Mouse (Mus musculus) neural tube, embryonic 12.5 days (tissue): ENCODE measurements around the gene Gtdc1. TPM values are rescaled to one million over a fixed set of nuclear protein-coding genes. Genes with fewer than 3 reads are reported as not detected.
A peak's percentile ranks its signal among the peaks of the same experiment; 100 is the strongest.

ENCODE experiments used
- ATAC-seq: fragments of 200-750 bp; cut with Nextera tagmentation; 2 replicates; pipeline ENCODE4 v1.8.0; 2017; ENCODE audit warnings: low read depth, mild to moderate bottlenecking, moderate TSS enrichment, moderate library complexity; ENCODE audit not compliant: low FRiP score
- H3K27ac ChIP-seq: fragments of 300-500 bp; sonication (generic); 2 replicates; pipeline ENCODE4 v1.5.1; 2016
- H3K27me3 ChIP-seq: fragments of 300-500 bp; sonication (generic); replicated peaks from 2 replicates; pipeline ENCODE4 v1.6.1; 2016; ENCODE audit warnings: mild to moderate bottlenecking
- H3K36me3 ChIP-seq: fragments of 300-500 bp; sonication (generic); 2 replicates; pipeline ENCODE4 v1.6.1; 2016; ENCODE audit warnings: mild to moderate bottlenecking
- H3K4me1 ChIP-seq: fragments of 300-500 bp; sonication (generic); 2 replicates; pipeline ENCODE4 v1.6.1; 2016
- H3K4me2 ChIP-seq: fragments of 300-500 bp; sonication (generic); replicated peaks from 2 replicates; pipeline ENCODE4 v1.6.1; 2016; ENCODE audit warnings: mild to moderate bottlenecking
- H3K4me3 ChIP-seq: fragments of 300-500 bp; sonication (generic); 2 replicates; pipeline ENCODE4 v1.5.1; 2016
- H3K9ac ChIP-seq: fragments of 300-500 bp; sonication (generic); 2 replicates; pipeline ENCODE4 v1.6.1; 2016; ENCODE audit warnings: mild to moderate bottlenecking
- H3K9me3 ChIP-seq: fragments of 300-500 bp; sonication (generic); 2 replicates; pipeline ENCODE4 v1.6.1; 2016; ENCODE audit warnings: mild to moderate bottlenecking
- WGBS: fragments of 180-500 bp; shearing (Covaris S2); methylation state at CpG from one replicate; pipeline ENCODE4 v1.1.7; 2016; 5-methylcytosine and 5-hydroxymethylcytosine counted together
- polyA plus RNA-seq: library from polyadenylated mRNA; unstranded; fragments of >200 nt; fragmentation: Nextera tagmentation; extraction: Ambion mirVana; gene quantifications from 2 replicates; pipeline ENCODE4 v1.2.1, GENCODE M21; 2016

Gene Gtdc1
- polyA plus RNA-seq, 1 experiment from 2014 or later: 13.9 TPM

DNA sequence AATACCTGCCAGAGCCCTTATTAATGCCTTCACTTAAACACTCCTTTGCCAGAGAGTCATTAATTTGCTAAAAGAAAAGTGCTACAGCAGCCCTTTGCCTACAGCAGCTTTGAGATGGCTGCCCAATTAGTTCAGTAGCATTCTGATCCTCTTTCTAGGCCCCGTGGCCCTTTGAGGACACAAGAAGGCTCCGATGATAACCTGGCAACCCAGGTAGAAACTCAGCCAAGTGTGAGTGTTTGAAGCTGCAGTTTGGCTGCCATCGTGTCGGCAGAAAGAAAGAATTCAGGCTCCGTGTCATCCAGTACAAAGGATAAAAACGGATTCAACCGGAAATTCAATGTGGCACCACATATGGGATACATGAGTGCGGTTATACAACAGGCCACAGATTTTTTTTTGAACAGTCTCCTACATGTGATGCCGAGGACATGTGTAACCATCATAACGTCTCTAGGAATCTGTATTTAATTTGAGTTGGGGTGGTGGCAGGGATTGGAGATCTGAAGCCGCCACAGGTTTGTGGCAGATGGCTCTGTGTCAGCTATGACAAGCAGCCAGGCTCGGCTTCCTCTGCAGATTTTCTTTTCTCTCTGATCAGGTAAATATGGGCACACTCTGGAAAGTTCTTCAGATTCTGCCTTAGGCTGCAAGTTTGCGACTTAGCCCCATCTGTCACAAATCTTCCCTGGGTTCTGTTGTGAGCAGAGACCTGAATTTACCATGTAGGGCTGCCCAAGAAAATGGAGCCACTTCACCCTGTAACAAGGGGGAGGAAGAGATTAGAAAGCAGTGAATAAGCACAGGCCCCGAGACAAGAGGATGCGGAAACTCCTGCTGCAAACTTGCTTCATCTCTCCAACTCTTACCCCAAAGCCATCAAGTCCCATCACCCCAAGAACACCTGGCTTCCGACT is 362.4 kb downstream of the Gtdc1 start:
- H3K9me3 ChIP-seq: no peaks in the 10 kb centered on the region
- no peak overlapping the region for H3K4me2 ChIP-seq
- 88% methylated on average over 16 of the region's 16 CpGs for WGBS
- H3K4me3 ChIP-seq: no peak overlapping the region
- no peak overlapping the region for H3K9ac ChIP-seq
- no peaks in the 10 kb centered on the region for H3K36me3 ChIP-seq
- H3K4me1 ChIP-seq: no peaks in the 10 kb centered on the region
- no peak for ATAC-seq
- H3K27me3 ChIP-seq: no peaks in the 10 kb centered on the region
- no peak overlapping the region for H3K27ac ChIP-seq

GRCm38 (mm10) chr2:44561789-44562188 is 365.7 kb downstream of the Gtdc1 start:
- no peak overlapping the region for H3K27ac ChIP-seq

GRCm38 (mm10) chr2:44559242-44559944 is 368.1 kb downstream of the Gtdc1 start:
- Histone ChIP-seq H3K9me3 (no peaks in the 10 kb centered on the region), H3K4me1 (peaks cover 10% of the 10 kb centered on the region; the same call in 1 of the 2 replicates), H3K27ac (no peak overlapping the region), H3K36me3 (no peaks in the 10 kb centered on the region), H3K27me3 (no peaks in the 10 kb centered on the region), H3K4me3 (no peak overlapping the region), H3K9ac (no peak overlapping the region), H3K4me2 (no peak overlapping the region)
- WGBS: 78% methylated on average over 6 of the region's 6 CpGs
- ATAC-seq: no peak

More at GRCm38 (mm10) chr2:44561789-44562188, 365.7 kb downstream of the Gtdc1 start:
- Histone ChIP-seq H3K36me3 (no peaks in the 10 kb centered on the region), H3K4me1 (peaks cover 9% of the 10 kb centered on the region; the same call in 1 of the 2 replicates), H3K9ac (no peak overlapping the region), H3K9me3 (no peaks in the 10 kb centered on the region), H3K27me3 (no peaks in the 10 kb centered on the region), H3K4me3 (no peak overlapping the region), H3K4me2 (no peak overlapping the region)
- WGBS: 88% methylated on average over 4 of the region's 4 CpGs
- no peak for ATAC-seq

GRCm38 (mm10) chr2:44557669-44558281 is 369.7 kb downstream of the Gtdc1 start:
- Histone ChIP-seq H3K4me3 (no peak overlapping the region), H3K27me3 (no peaks in the 10 kb centered on the region), H3K4me1 (peaks cover 10% of the 10 kb centered on the region; the same call in 1 of the 2 replicates), H3K9me3 (no peaks in the 10 kb centered on the region), H3K9ac (no peak overlapping the region), H3K27ac (no peak overlapping the region), H3K4me2 (peak overlapping the region; percentile 84), H3K36me3 (no peaks in the 10 kb centered on the region)
- 48% methylated on average over 12 of the region's 12 CpGs for WGBS
- peak; percentile 26; the same call in 1 of the 2 replicates for ATAC-seq

- H3K27ac ChIP-seq: no peak overlapping the region
- H3K27me3 ChIP-seq: no peaks in the 10 kb centered on the region
- peak; percentile 89 for ATAC-seq
- H3K36me3 ChIP-seq: no peaks in the 10 kb centered on the region
- H3K9ac ChIP-seq: peak overlapping the region; percentile 57
- WGBS: 1% methylated on average over 42 of the region's 42 CpGs
- H3K4me1 ChIP-seq: peaks cover 10% of the 10 kb centered on the region; the same call in 1 of the 2 replicates
- no peaks in the 10 kb centered on the region for H3K9me3 ChIP-seq
- peak overlapping the region; percentile 84 for H3K4me2 ChIP-seq
- peak overlapping the region; percentile 47 for H3K4me3 ChIP-seq
Observed at GRCm38 (mm10) chr2:44556861-44557592, 370.4 kb downstream of the Gtdc1 start.

DNA sequence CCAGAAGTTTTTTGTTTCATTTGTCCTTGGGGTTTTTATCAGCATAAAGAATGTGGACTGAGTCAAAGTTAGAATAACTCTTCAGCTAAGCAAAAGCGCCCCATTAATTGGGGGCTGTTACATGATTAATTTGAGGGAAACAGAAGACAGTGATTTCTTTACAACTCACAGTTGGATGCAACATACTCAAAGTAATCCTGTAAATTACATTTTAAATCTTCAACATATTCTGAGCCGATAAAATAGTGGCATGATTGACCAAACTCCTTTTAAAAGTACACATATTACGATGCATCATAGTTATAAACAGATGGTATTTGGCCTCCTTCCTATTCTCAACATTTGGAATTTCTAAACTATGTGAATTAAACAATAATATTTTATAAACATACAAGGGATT is 372.7 kb downstream of the Gtdc1 start:
- no peak overlapping the region for H3K4me2 ChIP-seq
- peaks cover 10% of the 10 kb centered on the region; the same call in 1 of the 2 replicates for H3K4me1 ChIP-seq
- H3K9ac ChIP-seq: no peak overlapping the region
- no peak overlapping the region for H3K27ac ChIP-seq
- 72% methylated on average over 3 of the region's 3 CpGs for WGBS
- no peaks in the 10 kb centered on the region for H3K36me3 ChIP-seq
- no peak overlapping the region for H3K4me3 ChIP-seq
- H3K9me3 ChIP-seq: no peaks in the 10 kb centered on the region
- H3K27me3 ChIP-seq: no peaks in the 10 kb centered on the region
- no peak for ATAC-seq

DNA sequence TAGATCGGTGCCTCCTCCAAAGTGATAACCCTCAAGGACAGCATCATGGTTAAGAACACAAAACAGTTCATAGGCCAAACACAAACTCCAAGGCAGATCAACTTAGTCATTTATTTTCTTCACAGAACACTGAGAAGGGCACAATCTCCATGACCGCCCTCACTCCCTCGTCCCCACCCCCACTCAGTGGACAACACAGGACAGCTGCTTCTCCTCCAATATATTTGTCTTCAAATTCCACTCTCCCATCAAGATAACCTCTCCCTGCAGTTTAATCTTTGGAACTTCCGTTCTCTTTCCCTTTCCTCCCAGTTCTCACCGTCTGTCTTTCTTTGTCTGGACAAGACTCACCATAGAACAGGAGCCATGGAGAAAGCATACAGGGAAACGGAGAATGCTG is 378.1 kb downstream of the Gtdc1 start:
- 87% methylated on average over 6 of the region's 6 CpGs for WGBS
- Histone ChIP-seq H3K36me3 (no peaks in the 10 kb centered on the region), H3K9me3 (no peaks in the 10 kb centered on the region), H3K4me2 (no peak overlapping the region), H3K4me1 (no peaks in the 10 kb centered on the region), H3K4me3 (no peak overlapping the region), H3K9ac (no peak overlapping the region), H3K27ac (no peak overlapping the region), H3K27me3 (no peaks in the 10 kb centered on the region)
- no peak for ATAC-seq

- no peak for ATAC-seq
- Histone ChIP-seq H3K9me3 (no peaks in the 10 kb centered on the region), H3K4me2 (no peak overlapping the region), H3K27me3 (no peaks in the 10 kb centered on the region), H3K9ac (no peak overlapping the region), H3K4me3 (no peak overlapping the region), H3K4me1 (no peaks in the 10 kb centered on the region), H3K27ac (no peak overlapping the region), H3K36me3 (no peaks in the 10 kb centered on the region)
Observed at GRCm38 (mm10) chr2:44542775-44543174, 384.7 kb downstream of the Gtdc1 start.

DNA sequence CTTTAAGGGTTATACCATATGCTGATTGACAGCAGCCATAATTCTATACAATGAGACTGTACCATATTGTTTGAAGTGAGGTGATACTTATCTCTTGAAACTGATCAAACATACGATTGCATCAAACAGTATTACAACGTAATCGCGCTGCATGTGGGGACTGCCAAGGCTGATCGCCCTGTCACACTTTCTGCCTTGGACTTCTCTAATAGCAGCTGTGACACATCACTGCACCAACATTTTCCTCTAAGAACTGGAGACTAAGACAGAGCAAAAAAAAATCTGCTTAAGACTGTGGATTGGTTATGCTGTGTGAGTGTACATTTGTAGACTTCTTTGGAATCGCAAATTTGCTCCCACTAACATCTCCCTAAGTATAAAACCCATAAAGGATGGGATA is 385.7 kb downstream of the Gtdc1 start:
- no peak overlapping the region for H3K9ac ChIP-seq
- H3K9me3 ChIP-seq: no peaks in the 10 kb centered on the region
- no peak overlapping the region for H3K4me3 ChIP-seq
- H3K4me2 ChIP-seq: no peak overlapping the region
- H3K27ac ChIP-seq: no peak overlapping the region
- no peaks in the 10 kb centered on the region for H3K36me3 ChIP-seq
- H3K27me3 ChIP-seq: no peaks in the 10 kb centered on the region
- no peak for ATAC-seq
- WGBS: 96% methylated on average over 6 of the region's 6 CpGs
- no peaks in the 10 kb centered on the region for H3K4me1 ChIP-seq

DNA sequence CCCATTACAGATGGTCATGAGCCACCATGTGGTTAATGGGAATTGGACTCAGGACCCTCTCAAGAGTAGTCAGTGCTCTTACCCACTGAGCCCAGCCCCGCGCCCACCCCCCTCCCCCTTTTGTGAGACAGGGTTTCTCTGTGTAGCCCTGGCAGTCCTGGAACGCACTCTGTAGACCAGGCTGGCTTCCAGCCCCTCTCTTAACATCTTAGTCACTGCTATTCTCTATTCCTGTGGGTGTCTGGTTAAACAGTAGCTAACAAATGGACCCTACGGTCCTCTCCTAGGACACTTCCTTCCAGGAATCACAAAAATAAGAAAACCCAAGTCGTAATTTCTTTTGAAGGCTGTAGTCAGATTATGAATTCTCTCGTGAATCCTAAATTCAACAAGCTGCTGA is 386.6 kb downstream of the Gtdc1 start:
- H3K27me3 ChIP-seq: no peaks in the 10 kb centered on the region
- ATAC-seq: no peak
- H3K36me3 ChIP-seq: no peaks in the 10 kb centered on the region
- H3K27ac ChIP-seq: no peak overlapping the region
- WGBS: 70% methylated on average over 6 of the region's 6 CpGs
- no peaks in the 10 kb centered on the region for H3K9me3 ChIP-seq
- H3K4me2 ChIP-seq: no peak overlapping the region
- H3K4me3 ChIP-seq: no peak overlapping the region
- H3K4me1 ChIP-seq: no peaks in the 10 kb centered on the region
- H3K9ac ChIP-seq: no peak overlapping the region

GRCm38 (mm10) chr2:44539121-44539634 is 388.3 kb downstream of the Gtdc1 start:
- Histone ChIP-seq H3K27me3 (no peaks in the 10 kb centered on the region), H3K4me1 (no peaks in the 10 kb centered on the region), H3K27ac (no peak overlapping the region), H3K9me3 (no peaks in the 10 kb centered on the region), H3K4me2 (no peak overlapping the region), H3K4me3 (no peak overlapping the region), H3K36me3 (no peaks in the 10 kb centered on the region), H3K9ac (no peak overlapping the region)
- 83% methylated on average over 5 of the region's 5 CpGs for WGBS
- no peak for ATAC-seq
